Mouse (Mus musculus): ENCODE results near the gene Rnf11. TPM values are rescaled to one million over a fixed set of nuclear protein-coding genes. Genes with fewer than 3 reads are reported as not detected.

The Rnf11 gene
- 1 to 10 TPM; 3.6 to 6.7 TPM for polyA plus RNA-seq (2017; shearing (Covaris generic))

DNA sequence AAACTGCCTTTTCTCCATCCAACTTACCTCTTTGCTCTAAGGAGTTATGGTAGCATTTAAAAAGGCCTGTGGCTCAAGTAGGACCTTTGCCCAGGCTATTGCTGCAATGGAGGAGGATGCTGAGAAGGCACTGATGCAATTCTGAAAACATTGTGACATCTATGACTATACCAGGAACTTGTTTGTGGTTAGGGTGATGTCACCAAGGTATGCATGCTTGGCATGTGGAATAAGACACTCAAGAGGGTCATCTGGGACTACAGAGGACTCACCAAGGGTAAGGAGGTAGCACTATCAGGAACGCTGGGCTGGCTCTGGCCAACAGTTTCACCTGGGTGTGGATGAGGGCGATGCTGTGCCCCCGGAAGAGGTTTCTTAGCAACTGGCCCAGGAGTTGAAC lies at the start of gene Rnf11:
Gene Rnf11 (minus strand): TSS at position 108 of the 400 bp plus-strand sequence.
- ATAC-seq: no peak

DNA sequence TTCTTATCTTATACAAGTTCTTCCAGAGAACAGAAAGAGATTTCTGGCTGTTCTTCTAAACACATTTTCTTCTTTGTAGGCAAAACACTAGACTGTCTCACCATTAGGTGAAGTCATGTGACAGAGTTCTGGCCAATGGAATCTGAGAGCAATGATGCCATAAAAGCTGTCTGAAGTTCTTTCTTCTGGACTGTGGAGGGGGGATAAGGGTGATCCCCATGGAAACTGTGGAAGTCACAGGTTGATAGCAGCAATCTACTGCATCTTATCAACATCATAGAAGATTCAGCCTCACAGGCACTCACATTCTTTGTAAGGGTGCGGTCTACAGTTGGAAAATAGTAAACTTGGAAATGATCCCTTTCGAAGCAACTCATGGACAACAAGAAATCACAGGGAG lies 46.6 kb upstream of the Rnf11 start, which contains the start of gene 4930522H14Rik:
Gene 4930522H14Rik (minus strand): TSS at position 187 of the 400 bp plus-strand sequence.
- no peak for ATAC-seq

DNA sequence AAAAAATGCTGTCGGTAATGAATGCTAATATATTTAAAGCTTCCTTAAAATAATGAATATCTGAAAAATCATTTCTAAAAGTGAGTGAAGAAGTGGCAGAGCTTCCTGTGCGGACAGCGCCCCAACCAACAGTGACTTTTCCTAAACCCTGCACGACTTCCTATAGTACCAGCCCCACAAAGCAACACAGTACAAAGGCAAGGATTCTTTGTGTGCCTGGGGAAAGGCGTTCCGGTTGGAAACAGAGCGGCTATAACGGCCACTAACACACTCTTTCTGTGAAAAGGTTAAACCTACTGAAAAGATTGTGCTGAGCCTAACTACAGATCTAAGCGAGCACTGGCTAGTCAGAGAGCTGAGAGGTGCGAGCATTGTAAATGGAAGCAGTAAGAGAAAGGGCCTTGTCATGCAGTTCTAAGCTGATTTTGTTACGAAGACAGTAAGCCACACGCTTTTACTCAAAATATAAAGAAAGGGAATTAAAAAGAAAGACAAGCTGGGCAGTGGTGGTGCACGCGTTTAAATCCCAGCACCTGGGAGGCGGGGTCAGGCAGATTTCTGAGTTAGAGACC lies 45.8 kb upstream of the Rnf11 start:
- ATAC-seq: no peak

DNA sequence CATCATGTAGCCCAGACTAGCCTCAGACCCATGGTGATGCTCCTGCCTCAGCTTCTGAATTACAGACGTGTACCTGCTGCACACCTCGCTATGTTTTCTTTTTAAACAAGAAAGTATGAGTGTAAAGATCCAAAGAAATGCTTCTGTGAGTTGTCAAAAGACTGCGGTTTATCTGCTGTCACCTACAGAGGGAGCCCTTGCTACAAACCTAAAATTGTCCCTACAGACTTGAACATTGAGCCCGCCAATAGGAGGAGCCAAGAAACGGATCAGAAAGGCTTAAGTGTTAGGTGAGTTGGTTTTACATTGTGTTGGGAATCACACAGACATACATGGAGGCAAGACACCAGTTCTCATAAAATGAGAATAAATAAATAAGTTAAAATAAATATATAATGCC lies 20.4 kb upstream of the Rnf11 start:
- peak; percentile 99 for ATAC-seq

DNA sequence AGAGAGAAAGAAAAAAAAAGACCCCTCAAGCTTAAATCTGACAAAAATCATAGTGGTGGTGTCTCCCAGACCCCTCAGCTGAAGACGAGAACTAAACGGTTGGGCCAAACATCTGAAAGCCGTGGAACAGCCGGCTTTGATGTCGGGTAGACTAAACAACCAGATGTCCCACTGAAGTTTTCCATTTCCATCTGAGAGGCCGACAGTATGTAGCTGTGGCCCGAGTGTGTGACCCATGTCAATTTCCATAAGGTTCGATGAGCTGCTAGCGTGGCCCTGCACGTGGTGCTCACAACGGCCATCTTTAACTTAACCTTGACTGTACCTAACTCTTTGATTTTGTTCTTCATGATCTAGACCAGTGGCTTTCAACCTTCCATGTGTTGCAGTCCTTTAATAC lies 13.9 kb upstream of the Rnf11 start:
- ATAC-seq: no peak

DNA sequence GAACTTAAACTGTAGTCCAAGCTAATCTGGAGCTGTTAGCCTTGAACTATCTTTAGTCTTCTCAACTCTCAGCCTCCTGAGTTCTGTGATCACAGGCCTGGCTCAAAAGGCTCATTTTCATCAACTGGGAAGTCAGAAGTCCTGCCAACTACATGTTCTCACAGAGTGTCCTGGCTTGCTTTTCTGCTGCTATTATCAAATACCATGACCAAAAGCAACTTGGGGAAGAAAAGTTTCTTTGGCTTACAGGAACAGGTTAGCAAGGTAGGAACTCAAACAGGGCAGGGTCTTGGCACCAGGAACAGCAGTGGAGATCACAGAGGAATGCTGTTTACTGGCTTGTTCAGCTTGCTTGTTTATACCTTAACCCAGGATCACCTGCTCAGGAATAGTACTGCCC lies 9.1 kb upstream of the Rnf11 start:
- no peak for ATAC-seq

DNA sequence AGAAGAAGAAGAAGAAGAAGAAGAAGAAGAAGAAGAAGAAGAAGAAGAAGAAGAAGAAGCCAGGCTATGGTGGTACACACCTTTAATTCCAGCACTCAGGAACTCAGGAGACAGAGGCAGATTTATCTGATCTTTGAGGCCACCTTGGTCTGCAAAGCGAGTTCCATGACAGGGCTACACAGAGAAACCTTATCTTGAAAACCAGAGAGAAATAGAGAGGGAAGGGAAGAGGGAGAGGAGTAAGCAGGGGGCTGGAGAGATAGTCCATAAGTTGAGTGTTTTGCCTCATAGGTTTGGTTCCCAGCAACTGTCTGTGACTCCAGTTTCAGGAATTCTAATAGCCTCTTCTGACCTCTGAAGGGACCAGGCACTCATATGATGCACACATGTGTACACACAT lies 4.3 kb upstream of the Rnf11 start:
- ATAC-seq: no peak

DNA sequence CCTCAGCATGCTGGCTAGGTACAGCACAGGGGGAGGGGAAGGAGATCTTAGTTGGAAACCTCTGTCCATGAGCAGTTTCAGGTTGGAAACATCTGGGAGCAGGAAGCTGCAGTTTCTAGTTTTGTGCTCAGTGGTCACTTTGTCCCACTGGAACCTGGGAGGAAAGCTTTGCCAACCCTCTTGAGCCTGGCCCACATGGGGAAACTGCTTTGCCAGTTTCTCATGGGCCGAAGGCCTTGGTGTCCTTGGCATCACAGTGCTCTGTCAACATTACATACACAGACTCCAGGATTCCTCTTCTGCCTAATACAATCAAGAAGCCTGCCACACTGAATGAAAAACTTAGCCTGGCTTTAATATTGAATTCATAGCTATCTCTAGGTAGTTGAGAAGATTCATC lies 1.8 kb downstream of the Rnf11 start:
- no peak for ATAC-seq

DNA sequence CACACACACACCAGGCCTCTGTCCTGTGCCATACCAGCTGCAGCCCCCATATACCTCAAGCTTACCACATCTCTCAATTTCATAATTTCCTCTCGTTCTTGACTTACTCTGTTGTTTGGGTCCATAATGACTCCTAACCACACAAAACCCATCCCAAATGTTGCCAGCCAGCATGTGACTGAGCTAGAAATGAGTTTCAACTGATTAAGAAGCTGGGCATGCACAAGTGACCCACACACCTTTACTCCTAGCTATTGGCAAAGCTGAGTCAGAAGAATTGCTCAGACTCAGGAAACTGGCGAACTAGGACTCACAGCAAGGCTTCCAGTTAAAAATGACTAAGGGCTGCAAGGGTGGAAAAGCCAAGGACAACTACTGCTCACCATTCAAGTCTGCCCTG lies 3.1 kb downstream of the Rnf11 start:
- ATAC-seq: no peak

DNA sequence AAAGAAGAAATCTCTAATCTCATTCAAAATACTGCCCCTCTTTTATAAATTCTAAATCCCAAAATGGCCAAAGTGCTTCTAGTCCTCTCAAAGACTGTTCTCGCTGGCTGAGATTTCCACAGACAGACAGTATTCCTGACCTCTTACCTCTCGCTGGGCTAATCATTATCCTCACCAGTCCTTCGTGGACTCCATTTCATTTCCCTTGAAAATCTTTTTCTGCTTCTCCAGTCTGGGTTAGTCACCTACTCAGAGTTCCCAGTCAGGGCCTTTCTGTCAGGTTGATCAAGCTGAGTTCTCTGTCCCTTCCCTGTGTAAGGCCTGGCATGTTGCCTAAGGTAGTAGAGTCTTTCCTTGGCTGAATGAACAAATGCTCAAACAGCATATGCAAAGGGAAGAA lies 7.1 kb downstream of the Rnf11 start:
- ATAC-seq: no peak

DNA sequence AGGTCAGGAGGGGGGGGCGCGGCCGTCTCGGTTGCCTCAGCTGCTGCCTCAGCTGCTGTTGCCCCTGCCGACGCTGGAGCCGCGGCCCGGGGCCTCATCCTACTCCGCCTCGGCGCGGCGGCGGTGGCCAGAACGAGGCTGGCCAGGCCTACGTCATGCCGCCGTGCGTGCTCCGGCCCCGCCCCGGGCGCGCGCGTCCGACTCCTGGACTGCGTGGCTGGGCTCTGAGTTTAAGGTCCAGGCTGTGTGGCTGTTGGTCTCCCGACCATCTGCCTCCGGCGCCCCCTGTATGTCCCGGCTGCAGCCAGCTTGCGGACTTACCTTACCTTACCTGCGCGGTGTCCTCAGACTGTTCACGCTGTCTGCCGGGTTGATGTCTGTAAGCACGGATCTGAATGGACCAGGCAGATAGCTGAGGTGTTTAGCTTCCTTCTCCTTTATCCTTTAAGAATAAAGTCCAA lies 7.9 kb downstream of the Rnf11 start:
- ATAC-seq: peak; percentile 74

DNA sequence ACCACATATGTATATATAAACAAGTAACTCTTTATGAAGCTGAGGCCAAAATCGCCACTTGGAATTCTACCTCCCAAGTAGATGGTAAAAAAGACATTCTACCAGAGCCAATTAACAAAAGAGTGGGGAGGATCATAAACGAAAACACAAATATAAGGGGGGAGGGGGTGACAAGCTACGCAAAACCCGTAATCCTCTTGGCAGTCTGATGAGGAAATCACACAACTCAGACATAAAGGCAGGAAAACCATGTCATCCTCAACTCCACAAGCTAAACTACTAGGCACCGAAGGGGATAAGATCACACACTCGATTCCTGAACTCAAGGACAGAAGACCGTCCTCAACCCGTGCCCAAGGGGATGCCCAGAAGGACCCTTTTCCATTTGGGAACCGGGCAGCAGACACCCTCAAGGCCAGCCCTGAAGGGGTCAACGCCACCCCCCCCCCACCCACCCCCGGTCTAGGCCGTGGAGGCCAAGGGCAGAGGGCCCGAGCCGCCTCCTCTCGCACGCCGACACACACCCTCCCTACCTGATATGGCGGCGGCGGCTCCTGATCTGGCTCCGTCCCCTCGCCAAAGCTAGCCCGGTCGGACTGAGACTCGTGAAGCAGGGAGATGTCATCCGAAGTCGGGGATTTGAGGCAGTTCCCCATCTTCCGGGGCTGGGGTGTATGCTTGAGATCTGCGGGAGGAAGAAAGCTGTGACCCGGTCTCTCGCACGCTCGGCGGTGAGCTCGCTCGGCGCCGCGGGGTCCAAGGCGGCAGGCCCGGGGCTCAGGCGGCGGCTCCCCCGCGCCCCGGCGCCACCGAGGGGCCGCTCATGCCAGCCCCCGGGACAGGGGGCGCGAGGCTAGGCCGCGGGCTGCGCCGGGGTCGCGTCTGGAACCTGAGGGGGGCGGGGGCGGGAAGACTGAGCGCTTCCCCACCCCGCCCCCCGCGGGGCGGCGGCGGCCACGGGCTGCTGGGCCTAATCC lies 8.7 kb downstream of the Rnf11 start:
- ATAC-seq: peak; percentile 53

DNA sequence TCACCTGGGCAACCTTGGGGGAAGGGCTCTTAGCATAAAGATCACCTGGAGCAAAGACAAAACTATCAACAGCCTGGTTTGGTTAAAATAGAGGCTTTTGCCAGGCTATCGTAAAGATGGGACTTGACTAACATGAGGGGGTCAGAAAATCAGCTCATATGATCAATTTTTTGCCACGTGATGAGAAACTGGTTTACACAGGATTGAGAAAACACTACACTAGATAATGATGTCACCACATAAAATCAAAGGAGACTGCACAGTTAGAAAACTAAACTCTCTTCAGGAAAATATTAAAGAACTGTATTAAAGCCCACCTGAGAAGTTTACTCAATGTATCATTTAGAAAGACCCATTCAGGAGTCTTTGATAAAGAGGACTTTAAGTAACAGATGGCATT lies 9.4 kb downstream of the Rnf11 start:
- ATAC-seq: no peak

DNA sequence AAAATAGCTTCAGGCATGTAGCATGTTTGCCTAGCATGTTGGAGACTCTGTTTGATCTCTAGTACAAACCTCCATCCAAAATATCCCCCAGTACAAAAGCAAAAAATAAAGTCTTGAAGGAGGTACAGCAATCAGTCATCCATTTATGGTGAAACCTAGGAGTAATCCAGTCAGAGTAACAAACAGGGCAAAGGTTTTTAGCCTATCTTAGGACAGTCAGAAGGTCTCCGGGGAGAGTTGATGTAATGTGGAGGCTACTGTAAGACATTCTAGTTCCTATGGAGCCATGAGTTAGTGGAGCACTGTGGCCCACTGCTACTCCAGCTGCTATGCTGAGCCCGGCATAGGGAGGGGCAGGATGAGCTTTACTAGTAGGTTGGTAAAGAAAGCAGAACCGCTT lies 12.0 kb downstream of the Rnf11 start:
- ATAC-seq: no peak

DNA sequence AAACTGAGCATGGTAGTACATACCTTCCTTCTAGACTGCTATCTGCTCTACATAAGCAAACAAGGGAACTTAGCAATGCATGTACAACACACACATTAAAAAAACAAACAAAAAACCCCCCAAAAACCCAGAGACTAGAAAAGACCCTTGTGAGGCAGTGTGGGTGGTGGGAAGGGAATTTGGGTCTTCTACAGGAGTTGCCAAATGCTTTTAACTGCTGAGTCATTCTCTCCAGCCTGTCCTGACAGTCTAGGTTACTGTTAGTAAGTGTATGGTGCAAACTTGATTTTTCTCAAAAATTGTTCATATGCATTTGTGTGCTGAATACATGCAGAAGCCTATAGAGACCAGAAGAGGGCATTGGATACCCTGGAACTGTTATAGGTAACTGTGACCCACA lies 12.9 kb downstream of the Rnf11 start:
- ATAC-seq: no peak

DNA sequence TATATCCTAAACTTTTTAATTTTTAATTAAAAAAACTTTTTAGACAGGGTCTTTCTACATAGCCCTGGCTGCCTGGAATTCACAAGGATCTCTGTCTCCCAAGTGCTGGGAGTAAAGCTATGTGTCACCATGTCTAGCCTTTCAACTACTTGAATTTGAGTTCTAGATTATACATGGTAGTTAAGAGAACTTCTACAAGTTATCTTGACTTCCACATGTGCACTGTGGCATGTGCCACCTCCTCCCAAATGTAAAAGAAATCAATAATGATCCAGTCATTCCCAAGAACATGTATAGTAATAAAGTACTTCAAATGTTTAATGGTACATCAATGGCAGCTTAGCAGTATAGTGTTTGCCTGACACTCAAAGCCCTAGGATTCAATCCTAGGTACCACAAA lies 16.8 kb downstream of the Rnf11 start:
- no peak for ATAC-seq

DNA sequence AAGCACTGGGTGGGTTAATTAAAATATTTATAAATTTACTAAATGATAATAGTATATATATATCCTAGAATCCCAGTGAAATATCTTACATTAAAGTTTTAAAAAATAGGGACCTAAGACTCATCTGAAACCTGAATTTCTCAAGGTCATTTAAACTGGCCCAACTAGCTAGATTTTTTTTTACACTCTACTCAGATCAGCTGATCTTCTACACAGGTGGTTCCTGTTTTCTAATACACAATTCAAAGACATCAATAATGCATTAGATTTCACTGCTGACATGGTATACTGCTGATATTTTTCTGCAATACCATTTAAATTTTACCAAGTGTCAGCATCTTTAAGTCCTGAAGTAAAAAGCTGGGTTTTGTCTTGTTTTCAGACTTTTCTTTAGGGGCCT lies 20.6 kb downstream of the Rnf11 start:
- ATAC-seq: no peak

DNA sequence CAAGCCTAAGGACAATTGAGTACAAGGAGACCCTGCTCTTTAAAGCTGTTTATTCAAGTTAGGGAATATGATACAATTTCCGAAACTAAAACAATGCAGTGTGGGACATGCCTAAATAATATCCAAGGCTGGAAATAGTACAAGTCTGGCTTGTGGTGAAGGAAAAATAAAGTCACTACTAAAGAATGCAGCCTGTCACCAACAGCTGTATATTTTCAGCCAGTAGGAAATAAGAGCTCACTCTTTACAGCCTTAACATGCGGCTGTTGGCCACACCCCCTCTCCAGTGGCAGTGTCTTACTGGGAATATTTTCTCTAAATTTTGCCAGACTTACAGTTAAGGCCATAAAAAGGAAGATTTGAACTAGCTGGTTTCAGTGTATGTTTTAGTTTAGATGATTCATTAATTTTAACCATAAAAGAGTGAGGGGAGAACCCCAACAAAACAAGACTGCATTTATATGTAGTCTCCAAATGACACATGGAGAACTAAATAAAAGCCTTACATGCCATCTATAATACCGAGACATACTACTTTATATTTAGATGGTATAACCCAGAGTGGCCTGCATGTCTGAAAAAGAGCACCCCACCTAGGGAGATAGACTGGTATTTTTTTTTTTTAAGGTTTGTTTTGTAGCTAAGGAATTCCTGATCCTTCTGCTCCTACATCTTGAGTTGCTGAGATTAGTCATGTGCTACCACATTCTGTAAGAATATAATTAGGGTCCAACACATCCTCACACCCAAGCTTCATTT lies 23.9 kb downstream of the Rnf11 start:
- no peak for ATAC-seq

DNA sequence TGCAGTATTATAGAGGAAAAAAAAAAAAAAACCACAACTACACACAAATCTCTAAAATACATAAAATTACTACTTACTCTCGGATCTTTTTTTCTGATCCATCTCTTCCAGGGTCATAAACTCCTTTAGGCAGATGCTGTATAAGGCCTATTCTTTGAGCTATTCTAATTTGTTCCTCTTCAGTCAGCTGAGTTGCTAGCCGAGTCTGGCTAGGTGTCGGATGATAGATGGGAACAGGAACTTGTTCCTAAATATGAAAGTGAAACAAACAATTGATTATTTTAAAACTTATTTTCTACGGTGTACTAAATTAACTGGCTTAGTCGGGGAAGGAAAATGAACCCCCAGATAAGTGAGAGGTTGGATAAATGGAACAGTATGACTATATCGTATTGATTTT lies 27.7 kb downstream of the Rnf11 start:
- ATAC-seq: no peak

DNA sequence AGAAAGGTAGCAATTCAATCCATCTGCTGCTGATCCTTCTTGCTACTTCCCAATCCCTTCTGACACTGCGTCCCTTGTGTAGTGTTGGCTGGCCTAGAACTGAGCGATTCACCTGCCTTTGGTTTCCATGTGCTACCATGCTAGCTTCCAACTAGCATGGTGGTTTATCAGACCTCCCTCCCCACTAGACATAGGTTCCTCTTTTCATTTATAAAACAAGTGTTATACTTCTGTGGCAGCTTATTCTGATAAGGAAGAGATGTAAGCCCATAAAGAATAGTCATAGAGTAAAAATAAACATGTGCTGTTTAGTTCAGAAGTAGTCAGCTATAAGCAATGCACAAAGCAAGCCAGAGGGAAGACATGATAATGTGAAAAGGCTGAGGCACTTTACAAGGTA lies 36.0 kb downstream of the Rnf11 start:
- no peak for ATAC-seq

DNA sequence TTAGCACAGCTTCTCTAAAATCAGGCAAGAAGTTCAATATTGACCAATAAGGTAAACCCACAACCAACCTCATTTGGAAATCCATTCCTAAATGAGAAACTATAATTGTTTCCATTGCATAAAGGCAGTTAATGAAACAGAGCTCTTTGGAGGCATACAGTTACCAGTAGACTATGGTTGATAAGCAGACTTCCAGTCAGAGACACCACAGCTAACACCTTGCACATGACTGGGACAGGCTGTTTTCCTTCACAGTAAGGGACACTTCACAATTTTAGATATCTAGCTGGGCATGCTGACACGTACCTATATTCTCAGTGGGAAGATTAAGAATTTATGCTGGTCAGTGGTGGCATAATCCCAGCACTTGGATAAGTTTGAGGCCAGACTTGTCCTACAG lies 38.6 kb downstream of the Rnf11 start:
- no peak for ATAC-seq

DNA sequence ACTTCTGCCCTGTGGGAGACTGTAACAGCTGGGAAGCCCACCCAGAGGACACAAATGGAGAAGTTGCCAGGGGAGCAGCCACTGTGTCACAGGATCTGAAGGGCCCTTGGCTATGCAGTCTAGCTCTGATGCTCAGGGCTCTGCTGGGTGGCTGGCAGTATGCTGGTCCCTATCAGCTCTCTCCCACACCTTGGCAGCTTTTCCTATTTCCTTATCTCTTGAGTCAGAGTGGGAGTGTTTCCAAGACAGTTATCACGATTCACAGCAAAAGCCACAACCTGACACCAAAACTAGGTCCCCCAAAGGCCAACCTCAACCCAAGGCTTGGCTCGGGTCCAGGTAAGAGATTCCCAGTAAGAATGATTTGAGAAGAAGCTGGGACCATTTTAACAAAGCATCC lies 39.1 kb downstream of the Rnf11 start:
- ATAC-seq: no peak

DNA sequence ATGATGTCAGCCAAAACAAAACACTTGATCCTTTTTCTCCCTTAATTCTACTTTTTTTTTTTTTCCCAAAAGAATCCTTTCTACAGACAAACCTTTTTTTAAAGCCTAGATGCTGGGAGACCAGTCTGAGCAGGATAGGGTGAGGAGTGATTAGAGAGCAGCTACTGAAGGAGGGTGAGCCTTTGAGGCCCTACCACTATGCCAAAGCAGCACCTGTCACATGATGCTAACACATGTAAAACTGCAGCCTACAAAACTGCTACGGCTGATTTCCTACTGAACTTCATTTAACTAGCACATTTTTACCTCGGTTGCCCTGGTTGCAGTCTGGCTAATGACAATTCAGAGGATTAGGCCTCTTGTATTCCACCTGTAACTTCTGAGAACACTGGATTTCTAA lies 39.6 kb downstream of the Rnf11 start:
- ATAC-seq: no peak
